Mouse (Mus musculus) thymus, postnatal 10 days (tissue): ENCODE data around the gene Plcb1.

Source experiments
- DNase-seq, 2 experiments: peaks; one replicate each; pipeline ENCODE4 v3.0.0; 2021; ENCODE audit warnings: low spot score in 2 of 2

The Plcb1 gene

DNA sequence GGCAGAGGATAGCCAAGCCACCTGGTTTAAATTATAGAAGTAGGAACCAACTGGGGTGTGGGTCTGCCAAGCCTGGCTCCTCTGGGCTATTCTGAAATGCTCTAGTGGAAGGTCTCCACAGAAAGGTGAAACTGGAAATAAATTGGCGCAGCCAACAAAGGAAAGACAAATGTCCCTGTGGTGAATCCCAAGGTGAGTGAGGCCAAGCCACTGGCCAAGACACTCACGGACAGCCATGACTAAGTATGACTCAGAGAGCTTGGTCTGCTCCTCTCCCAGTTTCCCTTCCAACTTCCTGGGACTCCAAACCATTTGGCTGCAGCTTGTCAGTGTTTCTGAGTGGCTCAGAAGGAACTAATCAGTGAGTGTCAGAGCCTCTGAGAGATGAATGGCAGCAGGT, 126.7 kb downstream of the Plcb1 start:
- DNase-seq: no peak

DNA sequence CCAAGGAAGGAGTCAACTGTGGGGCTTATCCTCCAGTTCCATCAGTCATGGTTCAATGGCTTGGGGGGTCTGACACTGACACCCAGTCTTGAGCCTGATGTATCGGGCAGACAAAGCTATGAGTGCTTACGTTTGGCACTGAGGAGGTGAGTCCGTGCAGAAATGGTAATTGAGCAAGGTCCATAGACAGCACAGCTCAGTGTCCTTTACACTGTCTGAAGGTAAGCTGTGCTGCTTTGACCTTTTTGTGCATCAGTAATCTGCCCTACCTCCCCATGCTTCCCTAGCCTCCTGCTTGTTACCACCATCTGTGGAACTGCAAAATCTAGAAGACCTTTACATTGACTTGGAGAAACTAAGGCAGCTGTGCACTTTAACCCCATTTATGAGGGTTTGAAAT, 127.7 kb downstream of the Plcb1 start:
- DNase-seq: no peak

DNA sequence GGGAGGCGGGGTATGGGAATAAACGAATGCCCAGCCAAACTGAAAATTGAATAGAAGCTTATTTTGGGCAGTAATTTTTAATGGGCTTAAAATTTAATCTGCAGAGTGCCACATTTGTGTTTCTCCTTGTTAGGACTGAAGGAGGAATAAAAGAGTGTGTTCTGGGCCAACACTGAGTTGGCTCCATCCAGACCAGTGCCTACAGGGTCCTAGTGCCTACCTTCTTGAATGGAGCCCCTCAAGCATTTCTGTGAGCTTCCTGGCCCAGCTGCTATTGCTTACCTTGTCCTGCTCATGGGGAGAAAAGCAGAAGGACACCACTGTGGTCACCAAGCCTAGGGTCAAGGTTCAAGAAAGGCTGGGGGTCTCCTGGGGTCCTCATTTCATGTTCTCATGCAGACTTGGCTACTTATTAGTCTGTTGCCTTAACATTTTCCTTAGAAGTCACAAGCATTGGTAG, 128.3 kb downstream of the Plcb1 start:
- no peak for DNase-seq

DNA sequence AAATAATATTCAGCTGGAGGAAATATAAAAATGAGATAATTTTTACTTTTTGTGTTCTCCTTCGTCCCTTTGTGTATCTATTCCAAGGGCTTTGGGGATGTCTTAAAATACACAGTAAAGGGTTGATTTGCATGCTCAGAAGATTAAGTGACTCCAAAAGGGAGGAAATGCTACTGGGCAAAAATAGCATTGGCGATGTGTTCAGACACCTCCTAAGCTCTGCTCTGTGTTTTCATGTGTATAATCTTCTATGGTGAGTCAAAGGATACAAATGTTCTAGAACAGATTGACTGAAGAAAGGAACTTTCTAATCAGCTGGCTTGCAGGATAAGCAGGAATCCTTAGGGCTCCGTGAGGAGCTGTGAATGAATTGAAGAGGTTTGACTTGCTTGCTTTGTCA, 129.2 kb downstream of the Plcb1 start:
- no peak for DNase-seq

DNA sequence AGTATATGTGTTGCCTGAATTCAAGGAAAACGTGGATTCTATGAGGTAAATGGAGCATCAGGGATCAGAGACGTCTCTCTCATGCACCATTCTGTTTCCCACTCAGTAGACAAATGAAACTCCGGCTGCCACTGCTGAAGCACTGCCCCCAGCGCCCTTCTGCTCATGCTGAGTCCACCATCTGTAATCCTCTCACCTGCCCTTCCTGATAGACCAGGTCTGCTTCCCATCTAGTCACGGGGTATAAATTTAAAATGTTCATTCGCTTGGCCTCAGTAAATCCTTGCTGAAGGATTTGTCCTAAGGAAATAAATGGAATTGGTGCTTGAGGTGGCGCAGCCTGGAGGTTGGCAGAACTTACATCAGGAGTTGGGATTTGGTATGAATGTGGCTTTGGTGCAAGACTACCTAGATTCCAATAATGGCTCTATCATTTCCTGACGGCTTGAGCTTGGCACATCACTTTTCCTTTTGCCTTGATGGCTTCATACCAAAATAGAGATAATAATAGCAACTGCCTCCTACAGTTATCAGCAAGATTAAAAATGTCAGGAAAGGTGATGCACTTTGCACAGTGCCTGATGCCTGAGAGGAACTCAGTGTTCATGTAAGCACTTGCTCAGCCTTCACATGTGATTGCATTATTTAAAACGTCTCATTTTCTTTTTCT, 134.9 kb downstream of the Plcb1 start:
- DNase-seq: no peak

DNA sequence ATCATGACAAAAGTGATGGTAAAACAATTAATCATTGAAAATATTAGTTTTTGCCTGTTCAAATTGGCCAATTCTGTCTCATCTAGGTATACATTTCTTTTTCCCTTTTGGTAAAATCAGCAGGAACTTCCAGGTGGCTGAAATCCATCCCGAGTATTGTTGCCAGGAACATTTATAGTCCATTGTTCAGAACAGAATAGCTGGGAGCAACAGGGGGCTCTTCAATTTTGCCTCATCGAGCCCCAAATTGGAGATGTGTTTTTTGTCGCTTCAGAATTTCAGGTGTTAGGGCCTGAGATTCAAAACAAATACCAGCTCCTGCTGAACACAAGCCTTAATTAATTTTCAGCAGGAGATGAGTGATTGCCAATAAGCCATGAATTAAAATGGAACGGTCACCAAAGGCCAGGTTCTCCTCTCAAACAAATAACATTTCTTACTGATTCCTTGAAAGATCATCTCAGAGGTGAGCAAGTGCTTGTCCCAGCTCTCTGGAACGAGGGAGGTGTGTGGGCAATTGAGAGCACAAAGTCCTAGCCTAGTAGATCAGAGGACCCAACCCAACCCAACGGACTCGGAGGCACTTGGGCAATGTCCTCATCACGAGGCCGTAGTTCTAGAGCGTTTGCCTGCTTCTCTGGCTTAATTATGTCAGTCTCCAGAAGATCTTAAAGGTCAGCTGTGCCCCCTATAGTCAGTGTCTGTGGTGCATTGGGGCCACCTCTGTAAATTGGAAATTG, 136.9 kb downstream of the Plcb1 start:
- no peak for DNase-seq

DNA sequence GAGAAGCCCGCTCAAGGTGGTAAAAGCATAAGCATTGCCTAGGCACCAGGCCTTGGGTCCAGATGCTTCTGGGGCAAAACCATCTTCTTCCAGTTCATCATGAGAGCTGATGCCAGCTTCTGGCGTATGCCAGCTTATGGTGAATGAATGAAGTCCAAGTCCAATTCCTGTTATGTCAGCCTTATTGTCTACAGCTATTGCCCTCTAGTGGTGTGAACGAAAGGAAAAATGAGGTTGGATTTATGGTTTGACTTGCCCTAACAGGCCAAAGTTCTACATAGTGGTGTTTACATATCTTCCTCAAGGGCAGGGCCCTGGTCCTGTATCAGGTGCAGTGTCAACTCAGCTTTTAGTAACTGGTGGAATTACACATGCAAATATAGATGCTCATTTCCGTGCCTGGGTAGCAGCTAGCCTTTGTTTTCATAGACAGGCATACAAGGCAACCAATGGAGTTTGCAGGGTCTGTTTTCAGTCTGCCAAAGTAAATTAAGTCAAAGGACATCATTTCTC, 138.3 kb downstream of the Plcb1 start:
- no peak for DNase-seq

DNA sequence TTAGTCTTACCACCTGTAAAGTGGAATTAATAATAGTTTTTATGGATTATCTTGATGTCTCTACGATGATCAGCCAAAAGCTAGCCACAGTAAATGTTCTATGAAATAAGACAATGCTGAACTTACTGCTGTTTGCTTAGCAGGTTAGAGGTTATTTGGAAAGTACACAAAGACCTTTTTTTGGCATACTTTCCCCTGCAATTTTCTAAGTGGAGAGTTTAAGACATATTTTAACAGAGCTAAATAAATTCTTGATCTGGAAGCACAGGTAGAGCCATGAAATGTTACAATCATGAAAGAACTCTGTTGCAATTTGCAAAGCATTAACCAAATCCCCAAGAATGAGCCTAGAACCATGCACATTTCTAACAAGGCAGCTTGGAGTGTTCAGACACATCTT, 140.4 kb downstream of the Plcb1 start:
- DNase-seq: no peak

DNA sequence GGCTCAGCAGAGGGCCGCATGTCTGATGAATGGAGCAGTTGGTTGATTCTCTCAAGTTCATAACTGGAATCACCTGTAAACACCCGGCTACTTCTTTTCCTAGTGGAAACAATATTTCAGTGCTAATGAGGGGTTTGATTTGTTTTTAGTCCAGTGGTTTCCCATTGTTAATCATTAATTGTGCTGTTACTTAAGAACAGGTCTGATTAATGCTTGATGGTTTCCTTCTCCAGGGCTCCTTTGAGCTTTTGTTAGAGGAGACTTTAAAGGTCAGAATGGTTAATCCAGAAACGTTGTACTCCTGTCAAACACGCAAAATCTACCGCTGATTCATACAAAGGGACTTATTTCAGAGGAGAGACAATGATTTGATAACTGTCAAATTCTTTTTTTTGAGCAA, 141.2 kb downstream of the Plcb1 start:
- DNase-seq: no peak

DNA sequence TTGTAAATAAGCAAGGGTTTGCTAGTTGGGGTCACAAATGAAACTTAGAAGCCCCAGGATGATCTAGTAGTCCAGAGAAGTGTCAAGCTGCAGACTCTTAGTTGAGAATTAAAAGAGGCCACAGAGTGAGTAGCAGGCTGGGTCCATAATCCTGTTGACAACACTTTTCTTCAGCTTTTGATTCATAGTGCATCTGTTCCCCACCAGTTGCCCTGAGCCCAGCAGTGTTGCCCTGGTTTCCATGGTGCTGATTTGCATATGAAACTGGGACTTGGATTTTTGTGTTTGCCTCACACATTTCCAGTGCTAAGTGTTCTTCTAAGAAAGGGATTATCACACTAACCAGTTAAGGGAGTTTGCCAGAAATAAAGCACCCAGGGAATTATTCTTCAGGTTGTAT, 143.6 kb downstream of the Plcb1 start:
- DNase-seq: no peak

DNA sequence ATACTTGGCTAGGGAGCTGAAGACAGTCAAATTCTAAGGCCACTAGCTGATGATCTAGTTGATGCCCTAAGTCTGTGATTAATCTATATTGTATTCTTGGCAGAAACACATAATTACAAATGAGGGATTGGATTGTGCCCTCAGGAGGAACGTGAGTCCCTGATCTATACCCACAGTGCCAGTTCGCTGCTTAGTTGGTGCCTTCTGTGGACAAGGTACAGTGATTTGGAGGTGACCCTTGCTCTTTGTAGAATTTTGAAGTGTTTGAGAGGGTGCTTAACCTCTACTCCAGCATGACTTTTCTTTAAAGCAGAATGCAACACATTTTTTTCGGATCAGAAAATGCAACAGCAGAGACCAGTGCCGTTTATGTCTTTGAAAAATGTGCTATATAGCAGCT, 145.1 kb downstream of the Plcb1 start:
- no peak for DNase-seq

DNA sequence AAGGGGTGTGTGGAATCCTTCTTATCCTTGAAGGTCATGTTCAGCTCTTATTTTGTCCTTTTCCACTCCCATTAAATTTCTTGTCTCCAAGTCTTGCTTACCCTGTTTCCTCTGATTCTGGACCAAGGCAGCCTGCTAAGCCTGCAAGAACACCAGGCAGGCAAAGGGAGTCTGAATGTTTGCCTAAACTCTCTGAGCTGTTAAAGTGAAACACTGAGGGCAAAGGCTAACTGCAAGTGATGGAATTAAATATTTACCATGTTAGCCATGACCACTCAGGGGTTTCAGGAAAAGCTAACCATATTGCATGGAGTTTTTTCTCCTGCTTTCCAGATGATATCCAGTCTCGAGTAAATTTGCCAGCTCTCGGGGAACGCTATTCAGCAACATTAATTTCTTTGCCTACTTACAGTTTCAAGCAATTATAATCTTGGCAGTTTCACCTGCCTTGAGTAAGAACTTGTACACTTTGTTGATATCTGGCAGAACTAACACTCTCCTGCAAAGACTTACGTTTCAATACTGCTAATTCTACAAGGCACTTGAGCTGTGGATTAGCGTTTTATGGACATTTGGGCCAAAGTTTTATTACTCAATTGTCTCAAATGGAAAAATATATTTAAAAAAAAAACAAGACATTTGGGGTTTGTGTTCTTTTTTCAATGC, 146.0 kb downstream of the Plcb1 start:
- no peak for DNase-seq

DNA sequence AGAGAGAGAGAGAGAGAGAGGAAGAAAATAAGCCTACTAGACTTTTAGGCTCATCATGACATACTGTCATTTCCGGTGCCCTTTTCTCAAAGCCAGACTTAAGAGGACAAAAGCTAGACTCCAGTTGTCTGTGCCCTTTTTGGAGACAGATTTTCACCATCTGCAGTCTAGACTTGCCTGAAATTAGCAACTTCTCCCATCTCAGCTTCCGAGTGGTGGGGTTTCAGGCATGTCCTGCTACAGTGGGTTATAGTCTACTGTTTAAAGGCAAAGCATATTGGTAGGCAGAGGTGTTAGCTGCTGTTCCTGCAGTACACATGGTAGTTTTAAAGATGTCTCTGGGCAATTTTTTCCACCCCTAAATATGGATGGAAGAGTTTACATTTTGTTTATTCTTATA, 149.6 kb downstream of the Plcb1 start:
- DNase-seq: no peak

DNA sequence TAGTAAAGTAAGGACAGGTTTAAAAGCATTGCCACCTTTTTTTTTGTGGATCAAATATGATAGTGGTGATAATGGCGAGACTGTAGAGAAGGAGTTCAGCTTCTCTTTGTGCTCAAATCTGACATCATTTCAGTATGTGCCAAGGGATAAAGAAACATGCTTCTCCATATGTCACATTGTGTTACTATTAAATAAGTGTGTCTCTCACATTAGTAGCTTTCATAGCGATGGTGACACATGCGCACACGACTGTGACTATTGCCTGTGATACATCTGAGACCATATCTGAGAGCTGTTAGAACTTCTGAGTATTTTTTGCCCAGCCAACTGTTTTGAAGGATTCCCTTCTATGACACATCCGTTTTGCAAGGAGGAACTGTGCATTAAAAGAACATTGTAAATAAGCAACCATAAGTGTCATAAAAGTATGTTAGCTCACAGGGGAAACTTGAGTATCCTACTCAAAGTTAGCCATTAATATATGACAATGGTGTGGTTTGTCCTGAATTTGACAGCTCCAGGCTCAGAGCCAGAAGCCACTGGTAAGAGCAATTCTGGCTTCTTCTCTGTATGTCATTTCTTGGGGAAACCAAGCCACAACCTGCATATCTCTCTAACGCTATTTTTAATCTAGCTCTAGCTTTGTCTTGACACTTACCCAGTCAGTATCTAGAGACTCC, 150.2 kb downstream of the Plcb1 start:
- DNase-seq: no peak

DNA sequence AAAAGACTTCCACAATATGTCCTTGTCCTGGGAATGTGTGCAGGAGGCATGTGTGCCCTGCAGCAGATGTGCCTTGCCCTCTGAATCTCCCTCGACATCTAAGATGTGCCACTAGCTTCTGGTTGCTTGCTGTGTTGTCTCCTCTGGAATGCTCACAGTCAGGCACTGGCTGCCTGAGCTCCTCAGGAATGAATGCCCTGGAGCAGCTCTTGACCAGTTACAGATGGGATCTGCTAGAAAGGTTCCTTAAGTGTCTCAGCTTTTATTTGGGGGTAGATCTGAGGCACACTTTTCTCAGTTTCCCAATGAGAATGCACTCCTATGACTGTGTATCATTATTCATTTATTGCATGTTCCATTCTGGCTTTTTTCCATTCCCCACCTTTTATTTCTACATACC, 151.8 kb downstream of the Plcb1 start:
- DNase-seq: no peak

DNA sequence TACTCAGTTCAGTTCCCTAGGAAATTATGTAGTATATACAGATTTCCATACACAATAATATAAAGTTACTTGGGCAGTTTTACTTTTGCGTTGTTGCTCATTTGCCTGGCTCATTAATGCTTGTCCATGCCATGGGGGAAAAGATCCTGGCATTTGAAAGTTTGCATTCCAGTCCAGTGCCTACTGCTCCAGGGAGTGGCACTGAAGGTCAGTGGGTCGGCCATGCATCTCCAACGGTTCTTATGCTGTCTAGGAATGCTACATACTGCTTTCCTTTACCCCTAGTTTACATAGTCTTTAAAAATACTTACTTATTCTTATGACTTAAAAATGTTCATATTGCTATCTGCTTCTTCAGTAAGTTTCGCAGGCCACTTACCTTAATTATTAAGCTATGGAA, 156.2 kb downstream of the Plcb1 start:
- no peak for DNase-seq

DNA sequence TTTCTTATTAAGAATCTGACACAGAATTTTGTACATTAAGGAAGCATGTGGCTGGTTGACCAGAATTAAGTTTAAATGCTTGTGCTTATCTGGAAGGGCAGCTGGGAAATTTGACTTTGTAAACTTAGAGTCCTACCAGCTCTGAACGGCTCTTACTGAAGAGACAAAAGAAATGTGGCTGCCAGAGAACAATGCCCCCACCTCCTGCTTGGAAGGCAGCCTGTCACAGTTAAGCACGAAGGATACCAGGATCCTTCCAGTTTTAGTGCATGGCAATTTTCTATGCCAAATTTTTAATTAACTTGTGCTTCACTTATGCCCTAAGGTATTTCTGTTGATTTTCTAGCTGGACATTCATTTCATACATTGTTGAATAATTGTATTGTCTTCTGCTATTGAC, 157.1 kb downstream of the Plcb1 start:
- no peak for DNase-seq

DNA sequence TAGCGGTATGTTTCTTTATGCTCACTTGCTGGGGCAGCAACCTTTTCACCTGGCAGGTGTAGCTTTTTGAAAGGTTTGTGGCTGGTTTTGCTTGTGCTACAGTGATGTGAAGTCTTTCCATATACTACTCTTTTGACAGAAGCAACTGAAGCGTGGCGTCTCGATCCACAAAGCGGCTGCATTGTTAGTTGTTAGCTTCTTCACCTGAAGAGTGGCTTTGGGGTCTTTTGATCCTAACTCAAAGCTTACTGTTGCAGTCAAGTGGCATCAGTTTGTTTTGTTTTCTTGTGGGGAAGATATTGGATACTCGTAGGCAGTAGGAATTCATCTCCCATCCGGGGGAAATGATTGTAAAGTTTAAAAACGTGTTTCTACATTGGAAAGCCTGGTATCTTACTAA, 160.5 kb downstream of the Plcb1 start:
- DNase-seq: no peak

DNA sequence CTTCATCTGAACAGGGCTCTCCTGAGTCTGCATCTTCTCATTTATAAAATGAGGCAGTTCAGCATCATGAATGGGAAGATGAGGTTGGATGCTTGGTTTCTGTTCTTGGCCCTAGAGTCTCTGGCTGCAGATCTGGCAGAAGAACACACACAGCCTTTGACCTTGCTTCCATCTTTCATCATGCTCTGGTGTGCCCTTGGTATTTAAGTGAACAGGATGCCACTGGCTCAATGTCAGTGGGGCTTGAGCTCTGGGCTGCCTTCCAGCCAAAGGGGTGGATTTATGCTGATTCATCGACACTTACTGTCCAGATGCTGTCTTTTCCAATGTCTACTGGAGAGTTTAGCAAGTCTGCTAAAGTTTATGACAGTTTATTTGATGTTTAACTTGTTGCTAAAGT, 161.0 kb downstream of the Plcb1 start:
- no peak for DNase-seq

DNA sequence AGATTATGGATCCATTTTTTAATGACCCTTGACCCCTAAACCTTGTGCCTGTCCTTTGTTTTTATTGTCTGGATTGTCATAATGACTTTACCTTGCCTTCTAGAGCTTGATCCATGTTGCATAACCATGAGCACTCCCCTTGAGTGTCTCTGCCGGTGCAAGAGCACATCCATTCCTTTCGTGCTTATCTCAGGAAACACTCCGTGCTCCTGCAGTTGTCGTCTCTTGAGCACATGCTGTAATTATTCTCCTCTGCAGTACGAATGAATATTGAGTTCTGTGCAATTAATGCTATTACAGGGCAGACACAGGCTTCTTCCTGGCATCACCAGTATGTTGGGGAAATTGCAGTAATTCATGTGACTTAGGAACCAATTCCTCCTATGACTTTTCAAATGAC, 166.2 kb downstream of the Plcb1 start:
- no peak for DNase-seq

DNA sequence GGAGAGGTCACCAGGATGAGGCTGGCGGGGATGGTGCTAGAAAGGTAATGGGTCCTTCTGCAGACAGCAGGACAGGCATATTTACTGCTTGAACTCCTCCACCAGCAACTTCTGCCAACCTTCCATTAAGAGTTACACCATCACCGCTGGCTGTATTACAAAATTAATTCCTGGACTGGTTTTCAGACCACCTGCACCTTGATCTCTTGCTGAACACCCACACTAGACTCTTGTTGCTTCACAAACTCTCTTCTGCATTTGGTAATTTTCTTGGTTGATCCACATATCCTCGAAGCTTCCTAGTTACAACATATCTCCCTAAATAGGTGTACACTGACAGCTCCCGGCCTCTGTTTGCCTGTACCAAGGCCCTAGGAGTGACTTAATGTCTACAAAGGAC, 170.6 kb downstream of the Plcb1 start:
- no peak for DNase-seq

DNA sequence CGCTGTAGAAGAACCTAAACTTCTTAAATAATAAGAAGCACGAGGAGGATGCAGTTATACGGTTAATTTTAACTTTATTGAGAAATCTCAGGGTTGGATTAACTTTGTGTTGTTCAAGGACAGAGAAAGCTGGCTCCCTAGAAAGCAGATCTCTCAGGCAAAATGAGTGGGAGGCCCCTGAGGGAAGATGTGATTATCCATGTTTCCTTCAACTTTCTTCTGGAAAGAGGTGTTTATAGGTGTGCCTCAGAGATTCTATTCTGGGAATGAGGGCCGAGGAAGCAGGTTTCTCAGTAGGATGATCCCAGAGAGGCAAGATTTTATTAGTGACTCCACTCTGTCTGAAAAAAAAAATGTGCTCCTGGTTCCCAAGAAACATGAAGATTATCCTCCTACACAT, 180.3 kb downstream of the Plcb1 start:
- no peak for DNase-seq
